8 mouse cellular contexts compared by ENCODE assay signal in genomic region chr16:33481148-33481547, GRCm38 (mm10). TPM values are rescaled to one million over a fixed set of nuclear protein-coding genes. Genes with fewer than 3 reads are reported as not detected.
DNase-seq lines count a peak whose midpoint lies in the region; ATAC-seq lines count a peak whose summit lies in the region.

No protein-coding gene starts in this region.

- H3K27me3 ChIP-seq in forebrain, embryonic 12.5 days, result no peaks in the 10 kb centered on the region
- H3K27me3 ChIP-seq in forebrain, embryonic 16.5 days (replicated peaks; ENCODE audit: control insufficient read depth, insufficient read depth, low read length), result no peaks in the 10 kb centered on the region

- H3K4me3 ChIP-seq in forebrain, embryonic 12.5 days (replicated peaks), result no peak overlapping the region
- H3K4me3 ChIP-seq in forebrain, embryonic 16.5 days (replicated peaks; ENCODE audit: low read length), result no peak overlapping the region

- H3K4me2 ChIP-seq in forebrain, embryonic 12.5 days, result no peak overlapping the region
- H3K4me2 ChIP-seq in forebrain, embryonic 16.5 days (ENCODE audit: low read length), result no peak overlapping the region

- peak; percentile 13 for DNase-seq in ovary, postnatal 36 days (ENCODE audit: low spot score)
- DNase-seq in ovary, postnatal 10 days (ENCODE audit: low spot score), result no peak
- DNase-seq in embryo, embryonic 9.5 days (ENCODE audit: extremely low spot score), result peak; percentile 29
- peak; percentile 42 for DNase-seq in lung, postnatal 10 days
- DNase-seq in Muller cell, postnatal 12 days (ENCODE audit: inconsistent ontology term), result no peak
- DNase-seq in left cerebral cortex, adult 11 months (ENCODE audit: low spot score), result no peak

- H3K27ac ChIP-seq in forebrain, embryonic 12.5 days, result no peak overlapping the region
- H3K27ac ChIP-seq in forebrain, embryonic 16.5 days (ENCODE audit: low read length), result no peak overlapping the region

- no peaks in the 10 kb centered on the region for H3K9me3 ChIP-seq in forebrain, embryonic 12.5 days
- H3K9me3 ChIP-seq in forebrain, embryonic 16.5 days (ENCODE audit: control insufficient read depth, low read length), result no peaks in the 10 kb centered on the region

- no peaks in the 10 kb centered on the region for H3K4me1 ChIP-seq in forebrain, embryonic 12.5 days
- no peaks in the 10 kb centered on the region for H3K4me1 ChIP-seq in forebrain, embryonic 16.5 days (replicated peaks; ENCODE audit: control insufficient read depth, insufficient read depth, low read length)

- WGBS in forebrain, embryonic 12.5 days, result 100% methylated on average over 2 of the region's 2 CpGs
- WGBS in forebrain, embryonic 16.5 days, result 90% methylated on average over 2 of the region's 2 CpGs

- H3K9ac ChIP-seq in forebrain, embryonic 12.5 days, result no peak overlapping the region
- no peak overlapping the region for H3K9ac ChIP-seq in forebrain, embryonic 16.5 days (replicated peaks; ENCODE audit: low read depth, low read length)

- peaks cover 42% of the 10 kb centered on the region for H3K36me3 ChIP-seq in forebrain, embryonic 12.5 days (replicated peaks)
- H3K36me3 ChIP-seq in forebrain, embryonic 16.5 days (ENCODE audit: control insufficient read depth, insufficient read depth), result peaks cover under 1% of the 10 kb centered on the region

- ATAC-seq in forebrain, embryonic 12.5 days (ENCODE audit: low FRiP score), result peak; percentile 41; the same call in 1 of the 2 replicates
- ATAC-seq in forebrain, embryonic 16.5 days, result no peak

RNA-seq across cellular contexts. Expression of gene Slc12a8, which starts 36.0 kb away (rescaled TPM):
- polyA plus RNA-seq in forebrain, embryonic 12.5 days (2016; fragmentation: Nextera tagmentation; extraction: Ambion mirVana), result 0.94 and 1.2 TPM in 2 replicates
- 0.92 and 1.1 TPM in 2 replicates for polyA plus RNA-seq in forebrain, embryonic 16.5 days (2015; fragmentation: Nextera tagmentation; extraction: Ambion mirVana)

Comparison
In these comparisons a context has a peak if more than half of its experiments do, and no peak if none do; other contexts are left out.
1. DNase-seq: peak in ovary, postnatal 36 days (single experiment), embryo, embryonic 9.5 days (single experiment) and lung, postnatal 10 days (single experiment); none in ovary, postnatal 10 days (single experiment), Muller cell, postnatal 12 days (single experiment) and left cerebral cortex, adult 11 months (single experiment).